Mouse (Mus musculus) olfactory bulb, adult 2 months (tissue): ENCODE data around the gene Nos1ap.

Source experiments
- CTCF ChIP-seq: fragments of 200-500 bp; IDR thresholded peaks from 2 replicates; pipeline ENCODE4 v1.5.1; 2012; ENCODE audit warnings: low read depth, mild to moderate bottlenecking, low read length, moderate library complexity; ENCODE audit not compliant: insufficient read depth
- POLR2A ChIP-seq: fragments of 200-500 bp; IDR thresholded peaks from 2 replicates; pipeline ENCODE4 v1.6.1; 2012; ENCODE audit warnings: mild to moderate bottlenecking, low read depth, low read length, moderate library complexity; ENCODE audit not compliant: insufficient read depth

- TF ChIP-seq CTCF (no peak), POLR2A (no peak)
Observed at GRCm38 (mm10) chr1:170610695-170611094, 21.0 kb upstream of the Nos1ap start.
